In genomic region chr9:108649561-108650440, GRCm38 (mm10) we compare ENCODE assay signal across 7 mouse cellular contexts. TPM values are rescaled to one million over a fixed set of nuclear protein-coding genes. Genes with fewer than 3 reads are reported as not detected.
A peak's percentile ranks its signal among the peaks of the same experiment; 100 is the strongest.
DNase-seq lines count a peak whose midpoint lies in the region; ATAC-seq lines count a peak whose summit lies in the region.

No protein-coding gene starts in this region.

- H3K4me2 ChIP-seq in embryonic facial prominence, embryonic 13.5 days, result peak overlapping the region; percentile 76
- H3K4me2 ChIP-seq in midbrain, embryonic 14.5 days (ENCODE audit: low read length), result peak overlapping the region; percentile 92

- H3K27ac ChIP-seq in embryonic facial prominence, embryonic 13.5 days, result peak overlapping the region; percentile 89
- H3K27ac ChIP-seq in midbrain, embryonic 14.5 days (replicated peaks; ENCODE audit: low read depth, low read length), result peak overlapping the region; percentile 87

- no peaks in the 10 kb centered on the region for H3K36me3 ChIP-seq in embryonic facial prominence, embryonic 13.5 days
- H3K36me3 ChIP-seq in midbrain, embryonic 14.5 days (ENCODE audit: control insufficient read depth, insufficient read depth, low read length), result no peaks in the 10 kb centered on the region

- H3K4me1 ChIP-seq in embryonic facial prominence, embryonic 13.5 days, result peaks cover 12% of the 10 kb centered on the region
- peaks cover 13% of the 10 kb centered on the region for H3K4me1 ChIP-seq in midbrain, embryonic 14.5 days (ENCODE audit: control insufficient read depth, insufficient read depth, low read length)

- ATAC-seq in embryonic facial prominence, embryonic 13.5 days (ENCODE audit: insufficient number of reproducible peaks, insufficient read depth, low FRiP score, low TSS enrichment, low read depth), result peak; percentile 64; the same call in 1 of the 2 replicates
- peak; percentile 57 for ATAC-seq in inflammation-experienced regulatory T-cells, adult 6 months
- ATAC-seq in midbrain, embryonic 14.5 days (ENCODE audit: low FRiP score, low TSS enrichment), result peak; percentile 46; the same call in 1 of the 2 replicates

- DNase-seq in thymus, postnatal 0 days (ENCODE audit: low spot score), result peak; percentile 36
- no peak for DNase-seq in thymus, postnatal 14 days
- peak; percentile 3 for DNase-seq in midbrain, embryonic 14.5 days
- DNase-seq in urinary bladder, adult 18-20 months (ENCODE audit: low spot score in 2 of 2), result no peak
- DNase-seq in spleen, postnatal 10 days (ENCODE audit: low spot score in 2 of 2), result no peak

- no peaks in the 10 kb centered on the region for H3K9me3 ChIP-seq in embryonic facial prominence, embryonic 13.5 days
- H3K9me3 ChIP-seq in midbrain, embryonic 14.5 days (ENCODE audit: control insufficient read depth, low read length), result no peaks in the 10 kb centered on the region

- peak overlapping the region; percentile 93 for H3K9ac ChIP-seq in embryonic facial prominence, embryonic 13.5 days
- peak overlapping the region; percentile 86 for H3K9ac ChIP-seq in midbrain, embryonic 14.5 days (replicated peaks; ENCODE audit: low read length)

- peak overlapping the region; percentile 98 for H3K4me3 ChIP-seq in embryonic facial prominence, embryonic 13.5 days
- H3K4me3 ChIP-seq in midbrain, embryonic 14.5 days (replicated peaks; ENCODE audit: low read depth, low read length), result peak overlapping the region; percentile 99

- H3K27me3 ChIP-seq in embryonic facial prominence, embryonic 13.5 days, result no peaks in the 10 kb centered on the region
- H3K27me3 ChIP-seq in midbrain, embryonic 14.5 days (ENCODE audit: control insufficient read depth, insufficient read depth, low read length), result no peaks in the 10 kb centered on the region

- WGBS in embryonic facial prominence, embryonic 13.5 days, result 30% methylated on average over 29 of the region's 29 CpGs
- WGBS in midbrain, embryonic 14.5 days, result 33% methylated on average over 29 of the region's 29 CpGs

RNA-seq across cellular contexts. Expression of gene Arih2, which starts 0.6 kb away (rescaled TPM):
- 44.7 and 49.1 TPM in 2 replicates for polyA plus RNA-seq in thymus, postnatal 0 days (2015; fragmentation: Nextera tagmentation; extraction: Ambion mirVana)
- 51.9 and 53.7 TPM in 2 replicates for polyA plus RNA-seq in embryonic facial prominence, embryonic 13.5 days (2015; fragmentation: Nextera tagmentation; extraction: Ambion mirVana)
- 10 to 100 TPM; 55.7 to 65.6 (median 62.7) TPM for polyA plus RNA-seq in inflammation-experienced regulatory T-cells, adult 6 months (2017; shearing (Covaris generic))
- polyA plus RNA-seq in midbrain, embryonic 14.5 days (2014; fragmentation: Nextera tagmentation; extraction: Ambion mirVana), result 37.6 and 45.3 TPM in 2 replicates

RNA-seq across cellular contexts. Expression of gene Slc25a20, which starts 12.1 kb away (rescaled TPM):
- 40.9 and 43.4 TPM in 2 replicates for polyA plus RNA-seq in thymus, postnatal 0 days (2015; fragmentation: Nextera tagmentation; extraction: Ambion mirVana)
- polyA plus RNA-seq in embryonic facial prominence, embryonic 13.5 days (2015; fragmentation: Nextera tagmentation; extraction: Ambion mirVana), result 47.1 and 48.4 TPM in 2 replicates
- 10 to 100 TPM; 41.0 to 53.4 (median 48.2) TPM for polyA plus RNA-seq in inflammation-experienced regulatory T-cells, adult 6 months (2017; shearing (Covaris generic))
- 26.8 and 33.8 TPM in 2 replicates for polyA plus RNA-seq in midbrain, embryonic 14.5 days (2014; fragmentation: Nextera tagmentation; extraction: Ambion mirVana)

RNA-seq across cellular contexts. Expression of gene Prkar2a, which starts 39.3 kb away (rescaled TPM):
- polyA plus RNA-seq in thymus, postnatal 0 days (2015; fragmentation: Nextera tagmentation; extraction: Ambion mirVana), result 5.8 and 7.7 TPM in 2 replicates
- 25.6 and 27.9 TPM in 2 replicates for polyA plus RNA-seq in embryonic facial prominence, embryonic 13.5 days (2015; fragmentation: Nextera tagmentation; extraction: Ambion mirVana)
- polyA plus RNA-seq in inflammation-experienced regulatory T-cells, adult 6 months (2017; shearing (Covaris generic)), result 10 to 100 TPM in 1 of 3 experiments, 1 to 10 TPM in 2; 7.7 to 11.9 (median 9.2) TPM
- polyA plus RNA-seq in midbrain, embryonic 14.5 days (2014; fragmentation: Nextera tagmentation; extraction: Ambion mirVana), result 53.8 and 68.1 TPM in 2 replicates

RNA-seq across cellular contexts. Expression of gene P4htm, which starts 52.3 kb away (rescaled TPM):
- polyA plus RNA-seq in thymus, postnatal 0 days (2015; fragmentation: Nextera tagmentation; extraction: Ambion mirVana), result 3.5 and 3.7 TPM in 2 replicates
- 9.6 and 13.3 TPM in 2 replicates for polyA plus RNA-seq in embryonic facial prominence, embryonic 13.5 days (2015; fragmentation: Nextera tagmentation; extraction: Ambion mirVana)
- 10 to 100 TPM in 1 of 3 experiments, 1 to 10 TPM in 2; 5.6 to 10.9 (median 7.5) TPM for polyA plus RNA-seq in inflammation-experienced regulatory T-cells, adult 6 months (2017; shearing (Covaris generic))
- polyA plus RNA-seq in midbrain, embryonic 14.5 days (2014; fragmentation: Nextera tagmentation; extraction: Ambion mirVana), result 27.0 and 30.5 TPM in 2 replicates

Comparison
In these comparisons a context has a peak if more than half of its experiments do, and no peak if none do; other contexts are left out.
1. DNase-seq: peak in thymus, postnatal 0 days (single experiment) and midbrain, embryonic 14.5 days (single experiment); none in thymus, postnatal 14 days (single experiment), urinary bladder, adult 18-20 months (0 of 2) and spleen, postnatal 10 days (0 of 2).
2. Peak in every context shown above with its lines, with median percentiles within 50 percentile points of each other: ATAC-seq.